Mouse (Mus musculus) limb, embryonic 11.5 days (tissue): ENCODE measurements around the gene Wdfy3. TPM values are rescaled to one million over a fixed set of nuclear protein-coding genes. Genes with fewer than 3 reads are reported as not detected.

ENCODE experiments used
- ATAC-seq: fragments of 200-750 bp; cut with Nextera tagmentation; 2 replicates; pipeline ENCODE4 v1.8.0; 2017; ENCODE audit warnings: low read depth; ENCODE audit not compliant: insufficient number of reproducible peaks, low FRiP score, low TSS enrichment
- DNase-seq: peaks from one replicate; pipeline ENCODE4 v3.0.0-alpha.2; 2015; ENCODE audit warnings: low spot score
- H3K27ac ChIP-seq: fragments of 300-500 bp; sonication (generic); replicated peaks from 2 replicates; pipeline ENCODE4 v1.5.1; 2014; ENCODE audit warnings: low read depth, mild to moderate bottlenecking, low read length
- H3K27me3 ChIP-seq: fragments of 300-500 bp; sonication (generic); 2 replicates; pipeline ENCODE4 v1.6.1; 2014; ENCODE audit warnings: mild to moderate bottlenecking, low read length, mixed read lengths; ENCODE audit not compliant: control insufficient read depth, insufficient read depth
- H3K36me3 ChIP-seq: fragments of 300-500 bp; sonication (generic); 2 replicates; pipeline ENCODE4 v1.6.1; 2014; ENCODE audit warnings: mild to moderate bottlenecking, low read length, moderate library complexity, mixed read lengths; ENCODE audit not compliant: control insufficient read depth, insufficient read depth
- H3K4me1 ChIP-seq: fragments of 300-500 bp; sonication (generic); 2 replicates; pipeline ENCODE4 v1.6.1; 2014; ENCODE audit warnings: low read length, mixed read lengths; ENCODE audit not compliant: control insufficient read depth, insufficient read depth
- H3K4me2 ChIP-seq: fragments of 300-500 bp; sonication (generic); 2 replicates; pipeline ENCODE4 v1.6.1; 2014; ENCODE audit warnings: low read depth, mild to moderate bottlenecking, moderate library complexity; ENCODE audit not compliant: severe bottlenecking
- H3K4me3 ChIP-seq: fragments of 300-500 bp; sonication (generic); 2 replicates; pipeline ENCODE4 v1.5.1; 2014; ENCODE audit warnings: low read depth, low read length
- H3K9ac ChIP-seq: fragments of 300-500 bp; sonication (generic); 2 replicates; pipeline ENCODE4 v1.6.1; 2014; ENCODE audit warnings: mild to moderate bottlenecking, low read length
- H3K9me3 ChIP-seq: fragments of 300-500 bp; sonication (generic); 2 replicates; pipeline ENCODE4 v1.6.1; 2016; ENCODE audit warnings: low read length; ENCODE audit not compliant: control insufficient read depth
- WGBS: fragments of 180-500 bp; shearing (Covaris S2); extraction: QIAGEN DNeasy Blood & Tissue Kit; methylation state at CpG from one replicate; pipeline ENCODE4 v1.1.7; 2014; 5-methylcytosine and 5-hydroxymethylcytosine counted together
- polyA plus RNA-seq: library from polyadenylated mRNA; unstranded; fragments of >200 nt; fragmentation: Nextera tagmentation; extraction: Ambion mirVana; gene quantifications from 2 replicates; pipeline ENCODE4 v1.2.1, GENCODE M21; 2014

The Wdfy3 gene
- polyA plus RNA-seq, 1 experiment from 2014 or later, result 16.5 TPM

- ATAC-seq, result no peak
- WGBS, result 92% methylated on average over 13 of the region's 13 CpGs
Observed at GRCm38 (mm10) chr5:101937909-101938596, 131.7 kb downstream of the Wdfy3 start.

GRCm38 (mm10) chr5:101937362-101937761 lies 132.4 kb downstream of the Wdfy3 start:
- ATAC-seq (no peak), DNase-seq (no peak)
- no peaks in the 10 kb centered on the region for H3K4me1 ChIP-seq
- H3K9me3 ChIP-seq, result no peaks in the 10 kb centered on the region
- no peak overlapping the region for H3K4me2 ChIP-seq
- 93% methylated on average over 21 of the region's 21 CpGs for WGBS
- peaks cover 19% of the 10 kb centered on the region; the same call in 1 of the 2 replicates for H3K36me3 ChIP-seq
- H3K4me3 ChIP-seq, result no peak overlapping the region
- no peaks in the 10 kb centered on the region for H3K27me3 ChIP-seq
- no peak overlapping the region for H3K9ac ChIP-seq
- H3K27ac ChIP-seq, result no peak overlapping the region

More at GRCm38 (mm10) chr5:101937909-101938596, 131.7 kb downstream of the Wdfy3 start:
- Histone ChIP-seq H3K27me3 (no peaks in the 10 kb centered on the region), H3K9me3 (no peaks in the 10 kb centered on the region), H3K9ac (no peak overlapping the region), H3K27ac (no peak overlapping the region), H3K4me1 (no peaks in the 10 kb centered on the region), H3K36me3 (peaks cover 21% of the 10 kb centered on the region; the same call in 1 of the 2 replicates), H3K4me3 (no peak overlapping the region), H3K4me2 (no peak overlapping the region)
- no peak for DNase-seq

GRCm38 (mm10) chr5:101935893-101936292 lies 133.8 kb downstream of the Wdfy3 start:
- H3K9ac ChIP-seq, result no peak overlapping the region
- WGBS, result 71% methylated on average over 16 of the region's 16 CpGs
- peaks cover 9% of the 10 kb centered on the region; the same call in 1 of the 2 replicates for H3K36me3 ChIP-seq
- no peak overlapping the region for H3K27ac ChIP-seq
- no peak overlapping the region for H3K4me2 ChIP-seq
- no peaks in the 10 kb centered on the region for H3K27me3 ChIP-seq
- DNase-seq, result no peak
- no peaks in the 10 kb centered on the region for H3K9me3 ChIP-seq
- H3K4me3 ChIP-seq, result no peak overlapping the region
- ATAC-seq, result no peak
- no peaks in the 10 kb centered on the region for H3K4me1 ChIP-seq

GRCm38 (mm10) chr5:101934629-101935028 lies 135.1 kb downstream of the Wdfy3 start:
- no peaks in the 10 kb centered on the region for H3K9me3 ChIP-seq
- WGBS, result 94% methylated on average over 7 of the region's 7 CpGs
- ATAC-seq (no peak), DNase-seq (no peak)
- no peaks in the 10 kb centered on the region for H3K4me1 ChIP-seq
- no peak overlapping the region for H3K9ac ChIP-seq
- H3K4me2 ChIP-seq, result no peak overlapping the region
- peaks cover 6% of the 10 kb centered on the region; the same call in 1 of the 2 replicates for H3K36me3 ChIP-seq
- H3K4me3 ChIP-seq, result no peak overlapping the region
- no peak overlapping the region for H3K27ac ChIP-seq
- H3K27me3 ChIP-seq, result no peaks in the 10 kb centered on the region

- Histone ChIP-seq H3K4me1 (no peaks in the 10 kb centered on the region), H3K27me3 (no peaks in the 10 kb centered on the region), H3K9me3 (no peaks in the 10 kb centered on the region), H3K36me3 (peaks cover 6% of the 10 kb centered on the region; the same call in 1 of the 2 replicates), H3K4me2 (no peak overlapping the region), H3K27ac (no peak overlapping the region), H3K4me3 (no peak overlapping the region), H3K9ac (no peak overlapping the region)
- ATAC-seq (no peak), DNase-seq (no peak)
- 87% methylated on average over 15 of the region's 15 CpGs for WGBS
Observed at GRCm38 (mm10) chr5:101932971-101933810, 136.5 kb downstream of the Wdfy3 start.

DNA sequence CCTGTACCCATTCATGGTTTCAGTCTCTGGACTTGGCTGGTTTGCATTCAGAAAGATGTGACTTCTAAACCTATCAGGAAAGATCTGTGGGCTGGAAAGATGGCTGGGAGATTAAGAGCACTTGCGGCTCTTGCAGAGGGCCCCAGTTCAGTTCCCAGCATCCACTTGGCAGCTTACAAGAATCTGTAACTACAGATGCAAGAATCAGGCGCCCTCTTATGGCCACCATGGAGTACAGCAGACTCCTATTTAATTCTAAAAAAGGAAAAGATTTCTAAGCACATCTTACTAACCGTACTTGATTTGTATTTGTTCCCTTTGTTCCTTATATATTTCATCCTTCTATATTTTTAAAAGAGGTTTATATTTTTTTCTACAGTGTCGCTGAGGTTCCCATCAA lies 137.7 kb downstream of the Wdfy3 start:
- Histone ChIP-seq H3K9ac (no peak overlapping the region), H3K4me1 (no peaks in the 10 kb centered on the region), H3K9me3 (no peaks in the 10 kb centered on the region), H3K4me3 (no peak overlapping the region), H3K27ac (no peak overlapping the region), H3K4me2 (no peak overlapping the region), H3K27me3 (no peaks in the 10 kb centered on the region), H3K36me3 (peaks cover 2% of the 10 kb centered on the region; the same call in 1 of the 2 replicates)
- 68% methylated on average over 4 of the region's 4 CpGs for WGBS
- no peak for ATAC-seq
- DNase-seq, result no peak

- H3K4me2 ChIP-seq, result no peak overlapping the region
Observed at GRCm38 (mm10) chr5:101926311-101926710, 143.4 kb downstream of the Wdfy3 start.

GRCm38 (mm10) chr5:101923710-101924109 lies 146.0 kb downstream of the Wdfy3 start:
- Histone ChIP-seq H3K4me3 (no peak overlapping the region), H3K27ac (no peak overlapping the region), H3K9me3 (no peaks in the 10 kb centered on the region), H3K4me1 (no peaks in the 10 kb centered on the region), H3K4me2 (no peak overlapping the region), H3K9ac (no peak overlapping the region), H3K27me3 (no peaks in the 10 kb centered on the region), H3K36me3 (peaks cover 14% of the 10 kb centered on the region; the same call in 1 of the 2 replicates)
- no peak for ATAC-seq
- DNase-seq, result no peak
- 91% methylated on average over 11 of the region's 11 CpGs for WGBS

More at GRCm38 (mm10) chr5:101926311-101926710, 143.4 kb downstream of the Wdfy3 start:
- Histone ChIP-seq H3K9me3 (no peaks in the 10 kb centered on the region), H3K4me3 (no peak overlapping the region), H3K4me1 (no peaks in the 10 kb centered on the region), H3K27ac (no peak overlapping the region), H3K27me3 (no peaks in the 10 kb centered on the region), H3K9ac (no peak overlapping the region), H3K36me3 (peaks cover 6% of the 10 kb centered on the region; the same call in 1 of the 2 replicates)
- no peak for ATAC-seq
- DNase-seq, result no peak
- 92% methylated on average over 8 of the region's 8 CpGs for WGBS
